Mouse (Mus musculus) G1E (cell line): ENCODE measurements at regions not wholly inside any gene's neighbourhood (a gene's known extent, or its start where the extent isn't known, plus 50 kb on each side); places are given as distances from the start of the nearest gene placed in this dataset.

ENCODE experiments used
- ATAC-seq: 2 replicates; pipeline ENCODE4 v1.8.0; 2016; ENCODE audit warnings: mild to moderate bottlenecking; ENCODE audit not compliant: insufficient number of reproducible peaks, poor library complexity, low FRiP score, severe bottlenecking; ENCODE audit errors: extremely low read depth
- DNase-seq: peaks from one replicate; pipeline ENCODE4 v3.0.0; 2012; ENCODE audit warnings: low spot score
- H3K27me3 ChIP-seq: 2 replicates; pipeline ENCODE4 v1.6.1; 2012; ENCODE audit warnings: mild to moderate bottlenecking, low read length, inconsistent platforms; ENCODE audit not compliant: insufficient read depth
- H3K36me3 ChIP-seq: replicated peaks from 2 replicates; pipeline ENCODE3; 2012; ENCODE audit warnings: mild to moderate bottlenecking, inconsistent platforms
- H3K4me1 ChIP-seq: 2 replicates; pipeline ENCODE4 v1.6.1; 2012; ENCODE audit warnings: low read depth, low read length, inconsistent platforms, mixed read lengths; ENCODE audit not compliant: insufficient read depth
- H3K4me3 ChIP-seq: 2 replicates; pipeline ENCODE4 v1.5.1; 2012; ENCODE audit warnings: low read depth, mild to moderate bottlenecking, inconsistent platforms, low read length, moderate library complexity, mixed read lengths
- H3K9me3 ChIP-seq: replicated peaks from 2 replicates; pipeline ENCODE4 v1.6.1; 2012; ENCODE audit warnings: inconsistent platforms
- CTCF ChIP-seq: IDR thresholded peaks from 2 replicates; pipeline ENCODE4 v1.5.1; 2012; ENCODE audit warnings: low read depth, low read length, inconsistent platforms, mixed read lengths
- GATA1 ChIP-seq: IDR thresholded peaks from 2 replicates; pipeline ENCODE4 v1.6.1; 2012; ENCODE audit warnings: borderline replicate concordance, low read length, inconsistent platforms, mixed read lengths
- GATA2 ChIP-seq: IDR thresholded peaks from 2 replicates; pipeline ENCODE4 v1.6.1; 2012; ENCODE audit warnings: low read depth, low read length, inconsistent platforms, borderline replicate concordance
- POLR2AphosphoS5 ChIP-seq: IDR thresholded peaks from 2 replicates; pipeline ENCODE4 v1.6.1; 2012; ENCODE audit warnings: low read depth, low read length, inconsistent platforms; ENCODE audit not compliant: insufficient replicate concordance
- TAL1 ChIP-seq: conservative IDR thresholded peaks from 2 replicates; pipeline ENCODE4 v1.6.1; 2012; ENCODE audit warnings: low read depth, low read length, inconsistent platforms, mixed read lengths

DNA sequence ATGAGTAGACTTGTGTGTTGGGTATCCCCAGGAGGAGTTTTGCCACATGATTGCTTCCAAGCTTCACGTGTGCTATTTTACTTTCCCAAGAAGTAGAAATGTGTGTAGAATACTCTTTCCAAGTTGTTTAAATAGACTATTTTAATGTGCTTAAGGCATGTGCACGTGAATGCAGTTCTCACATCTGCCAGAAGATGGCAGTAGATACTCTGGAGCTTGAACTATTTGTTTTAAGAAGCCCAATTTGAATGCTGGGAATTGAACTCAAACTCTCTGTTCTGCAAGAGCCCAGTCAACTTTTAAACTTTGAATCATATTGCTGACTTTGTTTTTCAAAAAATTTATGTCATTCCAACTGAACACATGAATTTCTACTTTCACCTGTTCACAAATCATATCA is 431.3 kb upstream of the Reg3g start:
- no peaks in the 10 kb centered on the region for H3K36me3 ChIP-seq
- ATAC-seq (no peak), DNase-seq (no peak)

DNA sequence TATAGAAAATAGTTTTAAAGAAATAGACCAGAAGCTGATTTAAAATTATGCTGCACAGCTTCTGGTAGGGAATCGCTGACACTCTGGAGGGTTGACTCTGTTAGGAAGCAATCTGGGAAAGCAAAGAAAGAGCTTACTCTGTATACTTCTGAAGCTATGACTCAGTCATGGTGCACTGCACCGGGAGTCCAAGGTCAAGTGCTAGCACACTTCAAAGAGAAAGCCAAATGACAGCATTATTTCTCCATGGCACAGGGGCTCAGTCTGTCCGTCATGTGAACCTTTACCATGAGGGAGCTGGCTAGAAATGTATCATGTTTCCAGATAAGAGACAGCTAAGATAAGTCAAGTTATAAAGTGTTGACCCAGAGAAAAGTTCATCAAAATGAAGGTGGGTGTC is 424.1 kb upstream of the Reg3g start:
- ATAC-seq (no peak), DNase-seq (no peak)
- Histone ChIP-seq H3K9me3 (no peaks in the 10 kb centered on the region; the same call in 1 of the 2 replicates), H3K4me1 (no peaks in the 10 kb centered on the region), H3K4me3 (no peak overlapping the region), H3K27me3 (no peaks in the 10 kb centered on the region), H3K36me3 (no peaks in the 10 kb centered on the region)
- TF ChIP-seq GATA1 (no peak), POLR2AphosphoS5 (no peak), CTCF (no peak), TAL1 (no peak)

More for the DNA sequence above, 431.3 kb upstream of the Reg3g start:
- Histone ChIP-seq H3K4me1 (no peaks in the 10 kb centered on the region), H3K9me3 (no peaks in the 10 kb centered on the region), H3K27me3 (no peaks in the 10 kb centered on the region), H3K4me3 (no peak overlapping the region)
- 0 out of 2 replicates have a peak, but pooled peaks have one; percentile 38 for TF ChIP-seq CTCF
- TF ChIP-seq POLR2AphosphoS5, result no peak

DNA sequence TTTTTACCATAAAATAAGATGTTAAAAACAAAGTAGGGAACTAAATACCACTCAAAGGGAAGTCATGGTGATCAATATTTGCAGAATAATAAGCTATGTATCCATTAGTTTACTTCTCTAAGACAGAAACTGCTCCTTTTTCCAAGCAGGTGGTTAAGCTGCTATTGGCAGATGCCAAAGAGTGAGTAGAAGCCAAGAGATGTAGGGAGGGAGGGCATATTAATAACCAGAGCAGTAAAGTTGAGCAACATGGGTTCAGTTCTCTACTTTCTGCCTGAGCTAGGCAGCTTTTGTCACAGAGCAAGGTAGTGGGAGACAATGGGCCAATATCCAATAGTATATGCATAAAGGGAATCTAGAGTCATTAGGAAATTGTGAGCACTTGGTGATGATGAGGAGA is 394.4 kb upstream of the Reg3g start:
- Histone ChIP-seq H3K27me3 (no peaks in the 10 kb centered on the region), H3K36me3 (no peaks in the 10 kb centered on the region), H3K4me1 (no peaks in the 10 kb centered on the region), H3K4me3 (no peak overlapping the region), H3K9me3 (no peaks in the 10 kb centered on the region)
- ATAC-seq (no peak), DNase-seq (no peak)
- no peak for TF ChIP-seq CTCF
- no peak for TF ChIP-seq POLR2AphosphoS5
- no peak for TF ChIP-seq GATA2
- TF ChIP-seq GATA1, result no peak
- TF ChIP-seq TAL1, result no peak

DNA sequence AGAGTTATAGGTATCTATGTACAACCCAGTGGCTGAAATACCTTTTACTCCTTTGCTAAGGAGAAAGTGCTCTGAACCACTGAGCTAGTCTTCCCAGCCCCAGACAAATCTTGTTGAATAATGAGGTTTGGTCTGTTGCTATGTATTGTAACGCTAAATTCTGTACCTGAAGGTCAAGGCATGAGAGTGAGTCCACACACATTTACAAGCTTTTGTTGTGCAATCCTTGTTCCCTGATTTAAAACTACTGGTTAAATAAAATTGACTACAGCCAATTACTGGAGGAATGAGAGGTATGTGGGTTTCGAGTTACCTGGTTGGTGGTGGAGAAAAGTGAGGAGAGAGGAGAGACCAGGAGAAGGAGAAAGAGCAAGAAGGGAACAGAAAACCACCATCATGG is 372.6 kb upstream of the Reg3g start:
- Histone ChIP-seq H3K27me3 (no peaks in the 10 kb centered on the region), H3K9me3 (no peaks in the 10 kb centered on the region), H3K36me3 (no peaks in the 10 kb centered on the region), H3K4me3 (no peak overlapping the region), H3K4me1 (no peaks in the 10 kb centered on the region)
- DNase-seq, result no peak
- TF ChIP-seq CTCF (no peak), POLR2AphosphoS5 (no peak), TAL1 (no peak)
- ATAC-seq, result no peak

DNA sequence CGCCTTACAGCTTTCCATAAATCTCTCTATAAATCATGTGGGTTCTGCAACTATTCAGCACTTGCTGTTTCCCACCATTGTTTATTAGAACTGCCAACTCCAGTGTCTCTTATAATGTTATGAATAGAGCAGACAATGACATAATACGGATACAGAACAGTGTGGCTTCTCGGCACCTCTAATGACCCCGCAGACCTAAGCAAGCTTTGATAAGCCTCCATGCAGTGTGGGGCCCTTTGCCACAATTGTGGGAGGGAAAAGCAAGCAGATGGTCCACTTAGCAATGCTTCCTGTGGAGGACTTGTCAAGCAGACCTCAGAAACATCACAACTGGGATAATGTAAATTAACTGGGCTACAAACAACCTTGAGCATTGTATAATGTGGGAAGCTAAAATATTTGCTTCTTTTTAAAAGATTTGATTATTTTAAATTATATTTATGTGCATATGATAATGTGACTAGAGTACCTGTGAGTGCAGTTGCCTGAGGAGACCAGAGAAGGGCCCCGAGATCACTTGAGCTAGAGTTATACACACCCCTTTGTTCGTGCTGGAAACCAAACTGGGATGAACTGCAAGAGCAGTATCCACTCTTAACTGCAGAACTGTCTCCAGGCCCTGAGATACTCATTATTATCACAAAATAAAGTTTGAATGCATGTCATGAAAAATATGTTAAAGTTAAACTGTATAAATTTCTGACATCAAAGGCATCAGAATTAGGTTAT is 357.4 kb upstream of the Reg3g start:
- Histone ChIP-seq H3K36me3 (no peaks in the 10 kb centered on the region), H3K4me1 (no peaks in the 10 kb centered on the region), H3K9me3 (no peaks in the 10 kb centered on the region), H3K27me3 (no peaks in the 10 kb centered on the region), H3K4me3 (no peak overlapping the region)
- ATAC-seq, result no peak
- DNase-seq, result no peak
- no peak for TF ChIP-seq TAL1
- no peak for TF ChIP-seq POLR2AphosphoS5
- TF ChIP-seq GATA2, result no peak
- TF ChIP-seq CTCF, result no peak
- TF ChIP-seq GATA1, result no peak

DNA sequence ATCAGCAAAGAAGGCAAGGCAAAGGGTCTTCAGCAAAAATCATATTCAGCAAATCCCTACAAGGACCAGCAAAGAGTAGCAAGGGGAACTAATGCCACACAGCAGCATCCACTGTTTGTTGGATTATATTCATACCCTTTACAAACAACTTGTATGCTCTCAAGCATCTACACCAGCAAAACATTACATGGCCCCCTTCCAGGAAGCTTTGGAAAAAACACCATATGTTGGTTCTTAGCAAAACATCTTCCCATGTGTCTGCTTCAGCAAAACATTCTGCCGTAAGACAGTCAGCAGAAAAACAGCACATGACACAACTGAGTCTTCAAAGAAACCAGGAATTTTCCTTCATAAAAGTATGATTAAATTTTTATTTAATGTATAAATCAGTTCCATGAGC is 352.6 kb upstream of the Reg3g start:
- no peak overlapping the region for H3K4me3 ChIP-seq
- ATAC-seq (no peak), DNase-seq (no peak)
- TF ChIP-seq CTCF, result no peak
- no peak for TF ChIP-seq POLR2AphosphoS5
- TF ChIP-seq GATA1, result no peak
- no peak for TF ChIP-seq TAL1
- no peak for TF ChIP-seq GATA2
- no peaks in the 10 kb centered on the region for H3K27me3 ChIP-seq
- no peaks in the 10 kb centered on the region for H3K4me1 ChIP-seq
- H3K36me3 ChIP-seq, result no peaks in the 10 kb centered on the region
- H3K9me3 ChIP-seq, result peaks cover 3% of the 10 kb centered on the region; the same call in 1 of the 2 replicates

DNA sequence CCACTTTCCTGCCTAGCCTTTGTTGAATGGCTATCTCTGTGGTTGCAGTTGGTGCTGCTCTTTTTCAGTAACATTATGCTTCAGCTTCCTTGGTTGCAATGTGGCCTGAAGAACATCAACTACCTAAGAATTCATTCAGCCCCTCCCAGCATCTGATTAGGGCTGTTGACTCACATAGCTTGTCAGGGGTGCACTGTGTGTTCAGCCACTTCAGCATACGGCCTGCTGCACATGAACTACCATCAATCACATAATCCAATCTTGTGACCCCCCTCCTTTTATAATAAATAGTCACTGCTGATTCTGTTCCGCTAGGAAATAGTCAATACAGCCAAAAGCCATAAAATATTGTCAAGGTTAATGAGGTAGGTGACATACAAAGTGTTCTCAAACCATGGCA is 328.3 kb upstream of the Reg3g start:
- Histone ChIP-seq H3K27me3 (no peaks in the 10 kb centered on the region), H3K4me1 (no peaks in the 10 kb centered on the region), H3K36me3 (no peaks in the 10 kb centered on the region), H3K9me3 (no peaks in the 10 kb centered on the region), H3K4me3 (no peak overlapping the region)
- DNase-seq (no peak), ATAC-seq (no peak)
- TF ChIP-seq TAL1 (no peak), CTCF (no peak), POLR2AphosphoS5 (no peak), GATA1 (no peak), GATA2 (no peak)
